Mouse (Mus musculus): Measurements from ENCODE around the gene Polr2g. TPM values are rescaled to one million over a fixed set of nuclear protein-coding genes. Genes with fewer than 3 reads are reported as not detected.
A peak's percentile ranks its signal among the peaks of the same experiment; 100 is the strongest.
"Not testable (repeated sequence)": the region's sequence is repeated elsewhere in the genome, so short reads cannot be mapped to it uniquely, and the experiment has no call there.

Gene Polr2g
- polyA plus RNA-seq, 2 experiments, result 55.1 to 72.8 TPM

- H3K4me3 ChIP-seq (ENCODE audit: insufficient read depth in 1 of 2, low read depth in 2 of 2, low read length in 2 of 2), result peak overlapping the region; percentile 55 to 56
- TF ChIP-seq EP300 (IDR thresholded peaks at IDR 0.05; ENCODE audit: low read depth) (no peak), CTCF (IDR thresholded peaks at IDR 0.05; ENCODE audit: low read depth) (peak; percentile 17; the same call in 1 of the 2 replicates)
- H3K4me1 ChIP-seq (replicated peaks; ENCODE audit: control insufficient read depth in 2 of 2, insufficient read depth in 2 of 2, low read length in 1 of 2), result peaks cover 4 to 28% of the 10 kb centered on the region in 2 experiments
- no peaks in the 10 kb centered on the region for H3K9me3 ChIP-seq (ENCODE audit: control insufficient read depth, low read length)
- WGBS (ENCODE audit: insufficient replicate concordance), result 26% methylated on average over 29 of the region's 29 CpGs
- H3K9ac ChIP-seq (replicated peaks), result peak overlapping the region; percentile 51
- ATAC-seq (ENCODE audit: insufficient read depth) (peak; percentile 67), DNase-seq (ENCODE audit: low read depth in 3 of 3, low spot score in 3 of 3) (peak in 2 of 3 experiments; percentile 60 to 61)
- no peaks in the 10 kb centered on the region for H3K27me3 ChIP-seq (ENCODE audit: control insufficient read depth, insufficient read depth, low read length)
- H3K4me2 ChIP-seq (ENCODE audit: low read depth), result peak overlapping the region; percentile 64
- H3K36me3 ChIP-seq (replicated peaks; ENCODE audit: control insufficient read depth, insufficient read depth, low read depth), result peaks cover 2% of the 10 kb centered on the region; the same call in 1 of the 2 replicates
- 0 out of 2 replicates have a peak overlapping the region, but pooled peaks have one; percentile 8 for H3K27ac ChIP-seq
Measured at GRCm38 (mm10) chr19:8839908-8840791, 41.8 kb upstream of the Polr2g start.

DNA sequence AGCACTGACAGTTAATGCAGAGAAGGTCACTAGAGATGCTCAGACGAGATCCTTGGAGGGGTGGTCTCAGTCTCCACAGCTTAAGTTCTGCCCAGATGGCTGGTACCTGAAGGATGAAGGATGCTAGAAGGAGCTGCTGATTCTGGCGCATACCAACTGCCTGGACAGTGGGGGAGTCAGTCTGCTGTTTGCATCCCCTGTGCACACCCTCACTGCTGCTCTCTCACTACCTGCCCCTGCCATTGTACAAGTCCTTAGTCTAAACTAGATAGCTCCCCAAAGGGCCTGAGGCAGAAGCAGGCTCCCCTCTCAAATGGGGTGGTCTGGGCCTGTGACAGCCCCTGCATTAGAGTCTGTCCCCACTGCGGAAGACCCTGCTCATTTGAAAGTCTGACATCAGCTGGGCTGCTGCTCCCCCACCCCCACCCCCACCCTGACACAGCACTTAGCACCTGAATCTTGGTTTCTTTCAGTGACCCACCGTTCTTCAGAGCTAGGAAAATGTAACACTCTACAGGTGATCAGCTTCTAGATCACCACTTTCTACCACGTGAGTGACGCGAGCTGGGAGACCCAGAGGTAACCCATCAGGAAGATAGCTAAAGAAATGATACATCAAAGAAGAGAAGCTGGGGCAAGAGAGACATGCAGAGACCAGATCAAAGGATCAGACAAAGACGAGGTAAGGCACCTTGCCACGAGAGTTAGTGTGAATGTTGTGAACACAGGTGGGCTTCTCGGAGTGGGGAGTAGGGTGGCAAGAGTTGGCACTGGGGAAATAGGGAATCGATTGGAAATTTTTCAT is 40.9 kb upstream of the Polr2g start, which contains the start of gene Gng3:
Gng3 (minus strand) TSS at position 92 of the 805 bp plus-strand sequence.
- WGBS (ENCODE audit: insufficient replicate concordance), result 71% methylated on average over 11 of the region's 11 CpGs
- H3K4me3 ChIP-seq (ENCODE audit: insufficient read depth in 1 of 2, low read depth in 2 of 2, low read length in 2 of 2), result peak within 1 kb of the TSS; percentile 60 to 62
- peak within 1 kb of the TSS; percentile 78 for H3K9ac ChIP-seq (replicated peaks)
- peaks cover 4 to 28% of the 10 kb centered on the region in 2 experiments for H3K4me1 ChIP-seq (replicated peaks; ENCODE audit: control insufficient read depth in 2 of 2, insufficient read depth in 2 of 2, low read length in 1 of 2)
- H3K36me3 ChIP-seq (replicated peaks; ENCODE audit: control insufficient read depth, insufficient read depth, low read depth), result peaks cover 7% of the 10 kb centered on the region
- H3K27me3 ChIP-seq (ENCODE audit: control insufficient read depth, insufficient read depth, low read length), result no peaks in the 10 kb centered on the region
- TF ChIP-seq EP300 (IDR thresholded peaks at IDR 0.05; ENCODE audit: low read depth) (no peak), CTCF (IDR thresholded peaks at IDR 0.05; ENCODE audit: low read depth) (no peak)
- H3K27ac ChIP-seq, result peak within 1 kb of the TSS; percentile 8; the same call in 1 of the 2 replicates
- no peak for ATAC-seq (ENCODE audit: insufficient read depth)
- no peaks in the 10 kb centered on the region for H3K9me3 ChIP-seq (ENCODE audit: control insufficient read depth, low read length)
- H3K4me2 ChIP-seq (ENCODE audit: low read depth), result peak within 1 kb of the TSS; percentile 90
- no peak for DNase-seq (ENCODE audit: low read depth in 3 of 3, low spot score in 3 of 3)

- no peak for TF ChIP-seq EP300 (IDR thresholded peaks at IDR 0.05; ENCODE audit: low read depth)
- TF ChIP-seq CTCF (IDR thresholded peaks at IDR 0.05; ENCODE audit: low read depth), result no peak
- peak overlapping the region; percentile 30 for H3K27ac ChIP-seq
- H3K27me3 ChIP-seq (ENCODE audit: control insufficient read depth, insufficient read depth, low read length), result no peaks in the 10 kb centered on the region
- DNase-seq (ENCODE audit: low read depth in 3 of 3, low spot score in 3 of 3) (no peak), ATAC-seq (ENCODE audit: insufficient read depth) (peak; percentile 22; the same call in 1 of the 2 replicates)
- WGBS (ENCODE audit: insufficient replicate concordance), result 23% methylated on average over 15 of the region's 15 CpGs
- peaks cover 18% of the 10 kb centered on the region for H3K36me3 ChIP-seq (replicated peaks; ENCODE audit: control insufficient read depth, insufficient read depth, low read depth)
- peak overlapping the region; percentile 60 to 62 for H3K4me3 ChIP-seq (ENCODE audit: insufficient read depth in 1 of 2, low read depth in 2 of 2, low read length in 2 of 2)
- H3K4me2 ChIP-seq (ENCODE audit: low read depth), result peak overlapping the region; percentile 90
- no peaks in the 10 kb centered on the region for H3K9me3 ChIP-seq (ENCODE audit: control insufficient read depth, low read length)
- peak overlapping the region; percentile 78 for H3K9ac ChIP-seq (replicated peaks)
- H3K4me1 ChIP-seq (replicated peaks; ENCODE audit: control insufficient read depth in 2 of 2, insufficient read depth in 2 of 2, low read length in 1 of 2), result peaks cover 4 to 28% of the 10 kb centered on the region in 2 experiments
Measured at GRCm38 (mm10) chr19:8838041-8838730, 39.8 kb upstream of the Polr2g start.

DNA sequence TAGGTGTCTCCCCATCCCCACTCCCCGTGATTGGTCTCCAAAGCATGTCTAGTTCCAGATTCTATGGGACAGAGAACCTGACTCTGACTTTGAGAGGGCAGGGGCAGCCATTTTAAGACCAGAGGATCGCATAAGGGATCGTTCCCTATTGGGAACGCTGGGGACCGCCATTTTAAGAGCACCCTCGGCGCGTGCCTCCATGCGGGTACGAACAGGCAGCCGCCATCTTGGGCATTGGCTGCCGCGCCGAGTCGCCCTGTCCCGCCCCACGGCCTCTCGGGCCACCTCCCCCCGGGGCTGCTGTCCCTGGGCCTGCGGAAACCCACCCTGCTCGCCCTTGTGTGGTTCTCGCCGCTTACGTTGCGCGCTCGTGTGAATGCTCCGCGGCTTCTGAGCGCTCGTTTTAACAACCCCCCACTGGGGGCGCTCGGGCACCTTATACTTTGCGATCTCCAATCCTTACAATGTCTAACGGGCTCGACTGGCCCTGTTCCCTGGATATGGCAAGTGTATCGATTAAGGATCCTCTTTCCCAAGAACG is 38.9 kb upstream of the Polr2g start, which contains the start of gene Bscl2:
Bscl2 (plus strand) TSS at position 217 of the 541 bp plus-strand sequence.
- H3K4me3 ChIP-seq (ENCODE audit: insufficient read depth in 1 of 2, low read depth in 2 of 2, low read length in 2 of 2), result peak within 1 kb of the TSS; percentile 60 to 62
- 1% methylated on average over 38 of the region's 38 CpGs for WGBS (ENCODE audit: insufficient replicate concordance)
- H3K27ac ChIP-seq, result peak within 1 kb of the TSS; percentile 30
- H3K9me3 ChIP-seq (ENCODE audit: control insufficient read depth, low read length), result no peaks in the 10 kb centered on the region
- peak; percentile 74 for ATAC-seq (ENCODE audit: insufficient read depth)
- H3K4me1 ChIP-seq (replicated peaks; ENCODE audit: control insufficient read depth in 2 of 2, insufficient read depth in 2 of 2, low read length in 1 of 2), result peaks cover 4 to 28% of the 10 kb centered on the region in 2 experiments
- no peaks in the 10 kb centered on the region for H3K27me3 ChIP-seq (ENCODE audit: control insufficient read depth, insufficient read depth, low read length)
- peak within 1 kb of the TSS; percentile 78 for H3K9ac ChIP-seq (replicated peaks)
- H3K4me2 ChIP-seq (ENCODE audit: low read depth), result peak within 1 kb of the TSS; percentile 90
- DNase-seq (ENCODE audit: low read depth in 3 of 3, low spot score in 3 of 3), result peak; percentile 60 to 71 (median 65)
- peaks cover 27% of the 10 kb centered on the region for H3K36me3 ChIP-seq (replicated peaks; ENCODE audit: control insufficient read depth, insufficient read depth, low read depth)
- 0 out of 2 replicates have a peak, but pooled peaks have one; percentile 23 for TF ChIP-seq EP300 (IDR thresholded peaks at IDR 0.05; ENCODE audit: low read depth)
- peak; percentile 73 for TF ChIP-seq CTCF (IDR thresholded peaks at IDR 0.05; ENCODE audit: low read depth)

DNA sequence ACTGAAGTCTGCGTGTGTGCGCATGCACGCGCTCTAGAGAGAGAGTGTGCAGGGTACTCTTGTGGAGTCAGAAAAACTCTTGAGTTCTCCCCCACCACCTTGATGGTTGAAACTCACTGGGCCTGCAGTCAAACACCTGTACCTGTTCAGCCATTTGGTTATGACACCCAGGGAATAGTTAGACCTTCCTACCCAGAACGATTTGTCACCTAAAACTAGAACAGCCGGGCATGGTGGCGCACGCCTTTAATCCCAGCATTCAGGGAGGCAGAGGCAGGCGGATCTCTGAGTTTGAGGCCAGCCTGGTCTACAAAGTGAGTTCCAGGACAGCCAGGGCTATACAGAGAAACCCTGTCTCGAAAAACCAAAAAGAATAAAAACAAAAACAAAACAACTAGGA is 38.0 kb upstream of the Polr2g start:
- not testable (repeated sequence) for H3K27me3 ChIP-seq (ENCODE audit: control insufficient read depth, insufficient read depth, low read length); H3K9ac ChIP-seq (replicated peaks); H3K4me2 ChIP-seq (ENCODE audit: low read depth); DNase-seq (ENCODE audit: low read depth in 3 of 3, low spot score in 3 of 3); H3K27ac ChIP-seq; ATAC-seq (ENCODE audit: insufficient read depth); H3K4me3 ChIP-seq (ENCODE audit: insufficient read depth in 1 of 2, low read depth in 2 of 2, low read length in 2 of 2); H3K9me3 ChIP-seq (ENCODE audit: control insufficient read depth, low read length)
- peaks cover 4 to 28% of the 10 kb centered on the region in 2 experiments for H3K4me1 ChIP-seq (replicated peaks; ENCODE audit: control insufficient read depth in 2 of 2, insufficient read depth in 2 of 2, low read length in 1 of 2)
- H3K36me3 ChIP-seq (replicated peaks; ENCODE audit: control insufficient read depth, insufficient read depth, low read depth), result peaks cover 37% of the 10 kb centered on the region
- WGBS (ENCODE audit: insufficient replicate concordance), result 91% methylated on average over 10 of the region's 10 CpGs

All from liver, embryonic 14.5 days (tissue).